Mouse (Mus musculus) layer of hippocampus, adult 6 months (tissue): ENCODE data around the gene Uqcrfs1. TPM values are rescaled to one million over a fixed set of nuclear protein-coding genes. Genes with fewer than 3 reads are reported as not detected.

Experiments
- long read RNA-seq, 2 experiments: library from polyadenylated mRNA; unstranded; transcript quantifications; one replicate each; pipeline ENCODE4 v2.0.0; 2019 to 2020
- polyA plus RNA-seq: library from polyadenylated mRNA; unstranded; fragments of <200 nt; fragmentation: Nextera tagmentation; gene quantifications from 2 replicates; pipeline ENCODE4 v1.2.3, GENCODE M21; 2021

Gene Uqcrfs1
- 436 and 447 TPM in 2 replicates for polyA plus RNA-seq
- long read RNA-seq, experiment 1, transcript Uqcrfs1-201 (2 exons, 1,363 nt) = major isoform, 638 of 657 reads
- long read RNA-seq, experiment 1, partial matches to known transcripts = 0 of 657 reads
- long read RNA-seq, experiment 1, other reads (novel, unspliced or antisense) = 19 of 657 reads
- long read RNA-seq, experiment 2, transcript Uqcrfs1-201 (2 exons, 1,363 nt) = major isoform, 741 of 746 reads
- long read RNA-seq, experiment 2, partial matches to known transcripts = 0 of 746 reads
- long read RNA-seq, experiment 2, other reads (novel, unspliced or antisense) = 5 of 746 reads

DNA sequence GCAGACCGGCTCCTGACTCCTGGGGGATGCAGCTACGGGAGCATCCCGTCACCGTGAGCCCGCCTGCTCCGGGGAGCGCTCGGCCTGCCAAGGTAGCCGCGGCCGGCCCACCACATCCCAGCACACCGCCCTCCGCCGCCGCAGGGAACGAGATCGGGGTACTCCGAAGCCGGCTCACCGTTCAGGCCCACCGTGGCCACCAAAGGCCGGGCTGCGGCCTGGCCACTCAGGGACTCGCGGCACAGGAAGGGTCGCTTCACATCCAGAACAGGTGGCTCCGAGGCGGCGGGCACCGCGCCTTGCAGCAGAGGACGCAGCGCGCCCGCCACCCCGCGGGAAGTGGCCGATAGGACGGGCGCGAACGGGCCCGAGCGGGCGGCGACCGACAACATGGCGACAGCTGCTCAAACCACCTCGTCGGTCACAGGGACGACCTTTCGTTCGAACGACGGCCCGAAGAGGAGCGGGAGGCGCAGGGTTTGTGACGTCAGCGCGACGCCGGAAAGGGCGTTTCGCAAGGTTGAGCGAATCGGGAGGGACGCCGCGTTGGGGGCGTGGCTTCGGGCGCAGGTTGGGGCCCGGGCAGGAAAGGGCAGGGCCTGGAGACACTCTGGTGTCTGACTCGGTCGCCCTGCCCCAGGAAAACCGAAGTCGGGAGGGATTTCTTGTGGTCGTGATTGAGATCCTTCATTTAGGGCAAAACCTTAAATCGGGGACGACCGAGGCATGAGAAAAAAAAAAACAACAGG lies at the start of gene Uqcrfs1:
Gene Uqcrfs1 (minus strand): TSS at position 507 of the 749 bp plus-strand sequence.

Other genes starting within 250 kb of the Uqcrfs1 start
- 0.55 and 0.67 TPM in 2 replicates for gene Agtr1a, start 208.9 kb downstream of the Uqcrfs1 start, polyA plus RNA-seq
- gene Dusp22, start 114.6 kb upstream of the Uqcrfs1 start, polyA plus RNA-seq = 19.8 and 20.3 TPM in 2 replicates
- 0.05 TPM in 1 of 2 replicates, not detected in the other for gene Irf4, start 203.9 kb upstream of the Uqcrfs1 start, polyA plus RNA-seq